Mouse (Mus musculus) hindbrain, postnatal 0 days (tissue): ENCODE results near the gene Aars. TPM values are rescaled to one million over a fixed set of nuclear protein-coding genes. Genes with fewer than 3 reads are reported as not detected.

Experiments
- ATAC-seq: fragments of 200-750 bp; cut with Nextera tagmentation; 2 replicates; pipeline ENCODE4 v1.8.0; 2017; ENCODE audit warnings: mild to moderate bottlenecking, moderate TSS enrichment, moderate library complexity
- DNase-seq: peaks from one replicate; pipeline ENCODE4 v3.0.0-alpha.2; 2015; ENCODE audit warnings: low spot score
- H3K27ac ChIP-seq: fragments of 300-500 bp; sonication (generic); 2 replicates; pipeline ENCODE4 v1.5.1; 2014; ENCODE audit warnings: mild to moderate bottlenecking
- H3K27me3 ChIP-seq: fragments of 300-500 bp; sonication (generic); 2 replicates; pipeline ENCODE4 v1.6.1; 2014; ENCODE audit warnings: low read length, mixed read lengths; ENCODE audit not compliant: insufficient read depth
- H3K36me3 ChIP-seq: fragments of 300-500 bp; sonication (generic); 2 replicates; pipeline ENCODE4 v1.6.1; 2014; ENCODE audit warnings: low read length, mixed read lengths; ENCODE audit not compliant: insufficient read depth
- H3K4me1 ChIP-seq: fragments of 300-500 bp; sonication (generic); 2 replicates; pipeline ENCODE4 v1.6.1; 2014; ENCODE audit warnings: antibody characterized with exemption, low read length, mixed read lengths; ENCODE audit not compliant: insufficient read depth
- H3K4me2 ChIP-seq: fragments of 300-500 bp; sonication (generic); 2 replicates; pipeline ENCODE4 v1.6.1; 2014; ENCODE audit warnings: low read depth, mild to moderate bottlenecking, low read length, moderate library complexity, mixed read lengths
- H3K4me3 ChIP-seq: fragments of 300-500 bp; sonication (generic); 2 replicates; pipeline ENCODE4 v1.5.1; 2014; ENCODE audit warnings: low read length
- H3K9ac ChIP-seq: fragments of 300-500 bp; sonication (generic); replicated peaks from 2 replicates; pipeline ENCODE4 v1.6.1; 2014; ENCODE audit warnings: mild to moderate bottlenecking, low read length, moderate library complexity, mixed read lengths
- H3K9me3 ChIP-seq: fragments of 300-500 bp; sonication (generic); 2 replicates; pipeline ENCODE4 v1.6.1; 2016; ENCODE audit warnings: low read length, mixed read lengths
- CTCF ChIP-seq: IDR thresholded peaks from 2 replicates; pipeline ENCODE4 v1.5.1; 2016; ENCODE audit warnings: antibody characterized with exemption, control low read depth, low read depth
- WGBS: fragments of 180-500 bp; shearing (Covaris S2); extraction: QIAGEN DNeasy Blood & Tissue Kit; methylation state at CpG from one replicate; pipeline ENCODE4 v1.1.7; 2014; 5-methylcytosine and 5-hydroxymethylcytosine counted together
- polyA plus RNA-seq: library from polyadenylated mRNA; unstranded; fragments of >200 nt; fragmentation: Nextera tagmentation; extraction: Ambion mirVana; gene quantifications from 2 replicates; pipeline ENCODE4 v1.2.1, GENCODE M21; 2015
- total RNA-seq: library from RNA; depleted of rRNA; stranded (reverse); fragments of >200 nt; gene quantifications from 2 replicates; pipeline ENCODE4 v1.2.3, GENCODE M21; 2014

Gene Aars
- total and polyA plus RNA-seq, 2 experiments from 2014 or later, result 82.2 to 99.5 TPM

- Histone ChIP-seq H3K9ac (no peak overlapping the region), H3K4me1 (no peaks in the 10 kb centered on the region), H3K36me3 (peaks cover 88% of the 10 kb centered on the region), H3K4me3 (no peak overlapping the region), H3K27ac (no peak overlapping the region), H3K27me3 (no peaks in the 10 kb centered on the region), H3K4me2 (no peak overlapping the region), H3K9me3 (no peaks in the 10 kb centered on the region)
- no peak for TF ChIP-seq CTCF
- 97% methylated on average over 19 of the region's 19 CpGs for WGBS
- no peak for DNase-seq
- no peak for ATAC-seq
Measured at GRCm38 (mm10) chr8:111042546-111042945, 9.6 kb downstream of the Aars start.

- DNase-seq (no peak), ATAC-seq (no peak)
- H3K27ac ChIP-seq, result no peak overlapping the region
- H3K36me3 ChIP-seq, result peaks cover 92% of the 10 kb centered on the region
- WGBS, result 40% methylated on average over 2 of the region's 2 CpGs
- no peak overlapping the region for H3K9ac ChIP-seq
- H3K27me3 ChIP-seq, result no peaks in the 10 kb centered on the region
- no peak overlapping the region for H3K4me2 ChIP-seq
- TF ChIP-seq CTCF, result peak; percentile 39
- no peak overlapping the region for H3K4me3 ChIP-seq
- H3K9me3 ChIP-seq, result no peaks in the 10 kb centered on the region
- H3K4me1 ChIP-seq, result no peaks in the 10 kb centered on the region
Measured at GRCm38 (mm10) chr8:111044003-111044734, 11.2 kb downstream of the Aars start.

GRCm38 (mm10) chr8:111048694-111049093 is 15.8 kb downstream of the Aars start:
- Histone ChIP-seq H3K9me3 (no peaks in the 10 kb centered on the region), H3K4me2 (no peak overlapping the region), H3K4me1 (no peaks in the 10 kb centered on the region), H3K9ac (no peak overlapping the region), H3K4me3 (no peak overlapping the region), H3K27me3 (no peaks in the 10 kb centered on the region), H3K27ac (no peak overlapping the region), H3K36me3 (peaks cover 96% of the 10 kb centered on the region)
- no peak for TF ChIP-seq CTCF
- ATAC-seq (no peak), DNase-seq (no peak)
- WGBS, result 92% methylated on average over 2 of the region's 2 CpGs

GRCm38 (mm10) chr8:111049106-111049505 is 16.2 kb downstream of the Aars start:
- no peak for TF ChIP-seq CTCF

GRCm38 (mm10) chr8:111053827-111054518 is 21.0 kb downstream of the Aars start:
- Histone ChIP-seq H3K9me3 (no peaks in the 10 kb centered on the region), H3K4me1 (peaks cover 10% of the 10 kb centered on the region), H3K36me3 (peaks cover 67% of the 10 kb centered on the region), H3K27me3 (no peaks in the 10 kb centered on the region), H3K4me3 (no peak overlapping the region), H3K9ac (no peak overlapping the region), H3K27ac (no peak overlapping the region), H3K4me2 (no peak overlapping the region)
- DNase-seq (peak; percentile 5), ATAC-seq (no peak)
- WGBS, result 88% methylated on average over 12 of the region's 12 CpGs
- no peak for TF ChIP-seq CTCF

More at GRCm38 (mm10) chr8:111049106-111049505, 16.2 kb downstream of the Aars start:
- WGBS, result 96% methylated on average over 7 of the region's 7 CpGs
- H3K27me3 ChIP-seq, result no peaks in the 10 kb centered on the region
- H3K9ac ChIP-seq, result no peak overlapping the region
- H3K4me2 ChIP-seq, result no peak overlapping the region
- no peak overlapping the region for H3K4me3 ChIP-seq
- H3K9me3 ChIP-seq, result no peaks in the 10 kb centered on the region
- H3K4me1 ChIP-seq, result no peaks in the 10 kb centered on the region
- peaks cover 96% of the 10 kb centered on the region for H3K36me3 ChIP-seq
- ATAC-seq (no peak), DNase-seq (no peak)
- no peak overlapping the region for H3K27ac ChIP-seq

- H3K27me3 ChIP-seq, result no peaks in the 10 kb centered on the region
- H3K36me3 ChIP-seq, result peaks cover 56% of the 10 kb centered on the region
- no peak for TF ChIP-seq CTCF
- ATAC-seq (no peak), DNase-seq (no peak)
- H3K4me2 ChIP-seq, result no peak overlapping the region
- WGBS, result 91% methylated on average over 17 of the region's 17 CpGs
- no peak overlapping the region for H3K9ac ChIP-seq
- H3K4me1 ChIP-seq, result peaks cover 10% of the 10 kb centered on the region
- no peak overlapping the region for H3K27ac ChIP-seq
- H3K9me3 ChIP-seq, result no peaks in the 10 kb centered on the region
- H3K4me3 ChIP-seq, result no peak overlapping the region
Measured at GRCm38 (mm10) chr8:111055031-111055634, 22.2 kb downstream of the Aars start.
